Mouse (Mus musculus): ENCODE data around the gene Gm45140. TPM values are rescaled to one million over a fixed set of nuclear protein-coding genes. Genes with fewer than 3 reads are reported as not detected.
A peak's percentile ranks its signal among the peaks of the same experiment; 100 is the strongest.

The Gm45140 gene
- total and polyA plus RNA-seq, 3 experiments: 9.9 to 26.2 TPM; not detected in 1

- peak; percentile 39; the same call in 1 of the 2 replicates for TF ChIP-seq TCF12 (IDR thresholded peaks at IDR 0.05; ENCODE audit: low read depth, low read length)
- peak; percentile 44; the same call in 1 of the 2 replicates for TF ChIP-seq POLR2AphosphoS2 (IDR thresholded peaks at IDR 0.05; ENCODE audit: low read length)
- no peak for TF ChIP-seq USF2 (IDR thresholded peaks at IDR 0.05; ENCODE audit: borderline replicate concordance in 1 of 2, insufficient read depth in 1 of 2, low read depth in 1 of 2, low read length in 2 of 2)
Observed at GRCm38 (mm10) chr6:87790779-87791480, 44.7 kb downstream of the Gm45140 start (continued).

GRCm38 (mm10) chr6:87789791-87790190 lies 45.8 kb downstream of the Gm45140 start:
- Histone ChIP-seq H3K4me3 (ENCODE audit: control insufficient read depth in 1 of 2, insufficient read depth in 1 of 2, low read depth in 2 of 2, low read length in 2 of 2) (no peak overlapping the region), H3K9me3 (replicated peaks; ENCODE audit: insufficient read depth, low read length) (no peaks in the 10 kb centered on the region), H3K27ac (ENCODE audit: control insufficient read depth, low read depth, low read length) (peak overlapping the region; percentile 41), H3K36me3 (ENCODE audit: control insufficient read depth in 1 of 2, insufficient read depth in 2 of 2, low read length in 2 of 2) (peaks cover 0 to 25% of the 10 kb centered on the region in 2 experiments; a peak in 2 of 4 replicates), H3K9ac (ENCODE audit: control insufficient read depth, low read depth, low read length, poor library complexity, severe bottlenecking) (no peak overlapping the region), H3K4me1 (ENCODE audit: control insufficient read depth in 1 of 2, insufficient read depth in 2 of 2, low read length in 2 of 2) (peaks cover 28 to 40% of the 10 kb centered on the region in 2 experiments), H3K79me2 (ENCODE audit: control insufficient read depth, insufficient read depth, low read length, poor library complexity) (no peaks in the 10 kb centered on the region), H3K27me3 (ENCODE audit: control insufficient read depth in 1 of 2, insufficient read depth in 2 of 2, low read length in 2 of 2) (no peaks in the 10 kb centered on the region)
- TF ChIP-seq SMC3 (IDR thresholded peaks at IDR 0.05; ENCODE audit: low read depth, low read length): no peak
- TF ChIP-seq BHLHE40 (IDR thresholded peaks at IDR 0.05; ENCODE audit: borderline replicate concordance, low read depth, low read length): no peak
- TF ChIP-seq NRF1 (IDR thresholded peaks at IDR 0.05; ENCODE audit: insufficient read depth, low read depth, low read length, poor library complexity, severe bottlenecking): no peak
- no peak for TF ChIP-seq HCFC1 (IDR thresholded peaks at IDR 0.05; ENCODE audit: low read depth, low read length)
- TF ChIP-seq E2F4 (IDR thresholded peaks at IDR 0.05; ENCODE audit: borderline replicate concordance, low read depth, low read length): no peak
- TF ChIP-seq CHD1 (IDR thresholded peaks at IDR 0.05; ENCODE audit: low read depth, low read length): no peak
- DNase-seq (ENCODE audit: low read depth, low spot score): no peak

- no peak overlapping the region for H3K27ac ChIP-seq (ENCODE audit: control insufficient read depth, low read depth, low read length)
- H3K79me2 ChIP-seq (ENCODE audit: control insufficient read depth, insufficient read depth, low read length, poor library complexity): no peaks in the 10 kb centered on the region
- no peaks in the 10 kb centered on the region for H3K9me3 ChIP-seq (replicated peaks; ENCODE audit: insufficient read depth, low read length)
- TF ChIP-seq ZC3H11A (IDR thresholded peaks at IDR 0.05; ENCODE audit: low read depth, low read length): no peak
- no peak for TF ChIP-seq MAZ (IDR thresholded peaks at IDR 0.05; ENCODE audit: low read depth, low read length)
- no peak for TF ChIP-seq RAD21 (IDR thresholded peaks at IDR 0.05; ENCODE audit: low read depth, low read length)
- peak; percentile 31; the same call in 1 of the 2 replicates for TF ChIP-seq SIN3A (IDR thresholded peaks at IDR 0.05; ENCODE audit: low read length)
- peak; percentile 51 for TF ChIP-seq TCF12 (IDR thresholded peaks at IDR 0.05; ENCODE audit: low read depth, low read length)
- TF ChIP-seq EP300 (IDR thresholded peaks at IDR 0.05; ENCODE audit: low read depth in 1 of 2, low read length in 2 of 2): peak; percentile 39 to 43; a peak in 2 of 4 replicates
- TF ChIP-seq ETS1 (IDR thresholded peaks at IDR 0.05; ENCODE audit: low read depth, low read length): peak; percentile 66
- no peak for TF ChIP-seq ZMIZ1 (IDR thresholded peaks at IDR 0.05; ENCODE audit: low read depth, low read length)
- TF ChIP-seq RCOR1 (IDR thresholded peaks at IDR 0.05; ENCODE audit: low read depth, low read length): no peak
- TF ChIP-seq BHLHE40 (IDR thresholded peaks at IDR 0.05; ENCODE audit: borderline replicate concordance, low read depth, low read length): no peak
- no peak for TF ChIP-seq POLR2AphosphoS2 (IDR thresholded peaks at IDR 0.05; ENCODE audit: low read length)
- TF ChIP-seq POLR2A (IDR thresholded peaks at IDR 0.05; ENCODE audit: control insufficient read depth in 1 of 2, insufficient read depth in 1 of 2, low read depth in 1 of 2, low read length in 2 of 2, poor library complexity in 1 of 2): no peak
- DNase-seq (ENCODE audit: low read depth, low spot score): peak; percentile 41
- H3K4me3 ChIP-seq (ENCODE audit: control insufficient read depth in 1 of 2, insufficient read depth in 1 of 2, low read depth in 2 of 2, low read length in 2 of 2): no peak overlapping the region
- H3K27me3 ChIP-seq (ENCODE audit: control insufficient read depth in 1 of 2, insufficient read depth in 2 of 2, low read length in 2 of 2): no peaks in the 10 kb centered on the region
- H3K36me3 ChIP-seq (ENCODE audit: control insufficient read depth in 1 of 2, insufficient read depth in 2 of 2, low read length in 2 of 2): peaks cover 0 to 28% of the 10 kb centered on the region in 2 experiments; a peak in 2 of 4 replicates
- H3K4me1 ChIP-seq (ENCODE audit: control insufficient read depth in 1 of 2, insufficient read depth in 2 of 2, low read length in 2 of 2): peaks cover 30 to 40% of the 10 kb centered on the region in 2 experiments
- H3K9ac ChIP-seq (ENCODE audit: control insufficient read depth, low read depth, low read length, poor library complexity, severe bottlenecking): no peak overlapping the region
Observed at GRCm38 (mm10) chr6:87788896-87789587, 46.6 kb downstream of the Gm45140 start.
